Mouse (Mus musculus) limb, embryonic 10.5 days (tissue): ENCODE results near the gene Ccdc188. TPM values are rescaled to one million over a fixed set of nuclear protein-coding genes. Genes with fewer than 3 reads are reported as not detected.
A peak's percentile ranks its signal among the peaks of the same experiment; 100 is the strongest.
"Not testable (repeated sequence)": the region's sequence is repeated elsewhere in the genome, so short reads cannot be mapped to it uniquely, and the experiment has no call there.

ENCODE experiments used
- DNase-seq: peaks from one replicate; pipeline ENCODE4 v3.0.0-alpha.2; 2017; ENCODE audit warnings: low spot score
- H3K27ac ChIP-seq: fragments of 300-500 bp; sonication (generic); 2 replicates; pipeline ENCODE4 v1.5.1; 2016; ENCODE audit warnings: mild to moderate bottlenecking
- H3K27me3 ChIP-seq: fragments of 300-500 bp; sonication (generic); 2 replicates; pipeline ENCODE4 v1.6.1; 2016; ENCODE audit warnings: low read depth, mild to moderate bottlenecking; ENCODE audit not compliant: poor library complexity, severe bottlenecking
- H3K36me3 ChIP-seq: fragments of 300-500 bp; sonication (generic); 2 replicates; pipeline ENCODE4 v1.6.1; 2016; ENCODE audit warnings: mild to moderate bottlenecking, moderate library complexity
- H3K4me1 ChIP-seq: fragments of 300-500 bp; sonication (generic); 2 replicates; pipeline ENCODE4 v1.6.1; 2016
- H3K4me3 ChIP-seq: fragments of 300-500 bp; sonication (generic); 2 replicates; pipeline ENCODE4 v1.5.1; 2016; ENCODE audit warnings: mild to moderate bottlenecking, moderate library complexity
- H3K9me3 ChIP-seq: fragments of 300-500 bp; sonication (generic); replicated peaks from 2 replicates; pipeline ENCODE4 v1.6.1; 2016; ENCODE audit warnings: mild to moderate bottlenecking
- WGBS: fragments of 180-500 bp; shearing (Covaris S2); methylation state at CpG from one replicate; pipeline ENCODE4 v1.1.7; 2016; 5-methylcytosine and 5-hydroxymethylcytosine counted together
- polyA plus RNA-seq: library from polyadenylated mRNA; unstranded; fragments of >200 nt; fragmentation: Nextera tagmentation; extraction: Ambion mirVana; gene quantifications from 2 replicates; pipeline ENCODE4 v1.2.1, GENCODE M21; 2016

Ccdc188 gene
- polyA plus RNA-seq, 1 experiment from 2014 or later = not detected

DNA sequence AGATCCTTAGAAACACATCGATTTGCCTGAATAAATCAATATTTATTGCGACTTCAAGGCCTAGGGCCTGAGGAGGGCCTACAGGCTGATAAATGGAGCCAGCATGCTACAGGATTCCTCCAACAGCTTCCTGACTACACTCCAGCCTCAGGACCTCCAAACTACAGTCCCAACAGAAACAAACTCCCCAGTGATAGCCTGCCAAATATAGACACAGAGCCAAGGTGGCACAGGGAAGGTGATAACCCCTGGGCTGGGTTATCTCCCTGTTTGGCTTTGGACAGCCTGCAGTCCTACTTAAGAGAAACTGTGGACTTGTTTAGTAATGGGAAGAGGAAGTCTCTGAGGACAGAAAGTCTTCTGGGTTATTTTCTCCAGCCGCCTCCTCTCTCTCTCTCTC lies 30.5 kb upstream of the Ccdc188 start:
- no peaks in the 10 kb centered on the region for H3K9me3 ChIP-seq
- H3K36me3 ChIP-seq = no peaks in the 10 kb centered on the region
- peak overlapping the region; percentile 85 for H3K27ac ChIP-seq
- WGBS = 94% methylated on average over 3 of the region's 3 CpGs
- H3K4me3 ChIP-seq = no peak overlapping the region
- DNase-seq = no peak
- H3K4me1 ChIP-seq = peaks cover 57% of the 10 kb centered on the region
- H3K27me3 ChIP-seq = peaks cover 27% of the 10 kb centered on the region

DNA sequence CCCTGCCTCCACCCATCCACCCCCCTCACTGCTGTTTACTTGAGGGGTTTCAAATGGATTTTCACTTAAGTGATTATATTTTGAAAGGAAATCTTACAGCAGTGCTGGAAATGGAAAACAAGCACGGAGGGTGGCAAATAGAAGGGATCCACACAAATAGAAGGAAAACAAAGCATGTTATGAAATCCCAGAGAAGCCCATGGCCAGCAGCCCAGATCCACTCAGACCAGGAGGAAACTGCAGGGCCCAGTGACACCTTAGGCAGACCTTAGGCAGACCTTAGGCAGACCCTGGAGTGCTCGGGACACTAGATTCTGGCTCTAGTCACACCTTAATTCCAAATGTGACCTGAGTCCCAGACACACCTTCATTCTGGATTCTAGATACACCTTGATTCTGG lies 26.7 kb upstream of the Ccdc188 start:
- WGBS = 86% methylated on average over 2 of the region's 2 CpGs
- Histone ChIP-seq H3K27ac (no peak overlapping the region), H3K4me3 (no peak overlapping the region), H3K9me3 (no peaks in the 10 kb centered on the region), H3K27me3 (peaks cover 41% of the 10 kb centered on the region), H3K4me1 (peaks cover 48% of the 10 kb centered on the region), H3K36me3 (no peaks in the 10 kb centered on the region)
- DNase-seq = no peak

DNA sequence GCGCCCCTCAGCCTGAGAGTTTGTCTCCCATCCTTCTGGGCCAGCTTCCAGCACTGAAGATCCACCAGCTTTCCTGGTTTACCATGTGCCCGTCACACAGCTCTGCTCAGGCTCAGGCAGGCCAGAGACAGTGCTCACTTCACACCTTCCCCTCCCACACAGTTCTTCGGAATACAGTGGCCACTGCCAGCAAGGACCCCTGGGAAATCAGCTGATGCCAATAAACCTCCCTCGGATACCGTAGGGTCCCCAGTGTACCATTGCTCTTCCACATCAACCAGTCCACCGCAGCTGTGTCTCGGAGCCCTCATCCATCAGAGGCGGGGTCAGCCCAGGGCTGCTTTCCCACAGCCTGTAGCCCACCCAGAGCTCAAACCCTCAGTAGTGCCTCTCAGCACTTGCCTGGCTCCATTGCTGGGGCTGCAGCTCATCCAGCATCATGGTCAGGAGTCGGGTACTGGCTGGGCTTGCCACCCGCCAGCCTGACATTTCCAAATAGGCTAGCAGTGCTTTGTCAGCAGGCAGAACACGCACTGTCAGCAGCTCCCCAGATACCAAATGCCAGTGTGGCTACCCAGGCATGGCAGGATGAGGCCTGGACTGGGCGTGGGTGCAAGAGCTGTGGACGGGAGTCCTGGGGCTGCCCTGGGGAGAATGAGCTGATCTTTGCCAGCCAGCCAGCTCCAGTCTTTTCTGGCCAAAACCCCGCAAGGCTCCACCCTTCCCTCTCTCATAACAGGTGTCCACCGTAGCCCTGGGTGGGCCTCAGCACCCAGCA lies 23.3 kb upstream of the Ccdc188 start:
- Histone ChIP-seq H3K4me1 (peaks cover 65% of the 10 kb centered on the region), H3K9me3 (no peaks in the 10 kb centered on the region), H3K4me3 (no peak overlapping the region), H3K27ac (peak overlapping the region; percentile 61; the same call in 1 of the 2 replicates), H3K27me3 (peaks cover 63% of the 10 kb centered on the region), H3K36me3 (no peaks in the 10 kb centered on the region)
- DNase-seq = no peak
- WGBS = 59% methylated on average over 15 of the region's 15 CpGs

DNA sequence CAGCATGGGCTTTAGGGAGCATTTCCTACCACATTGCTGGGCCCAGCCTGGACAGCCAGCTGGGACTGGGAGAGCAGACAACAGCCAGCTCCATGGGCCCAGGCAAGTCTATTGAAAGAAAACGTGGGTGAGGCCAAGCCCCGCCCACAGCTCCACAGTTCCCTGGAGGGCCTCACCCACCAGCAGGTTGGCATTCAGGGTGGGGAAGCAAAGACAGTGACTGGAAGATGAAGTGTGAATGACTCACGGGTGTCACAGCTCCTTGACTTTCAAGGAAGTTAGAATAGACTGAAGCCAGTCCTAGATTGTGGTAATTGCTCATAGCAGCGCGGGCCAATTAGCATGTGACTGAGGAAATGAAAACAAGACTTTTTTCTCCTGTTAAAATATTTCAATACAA lies 22.6 kb upstream of the Ccdc188 start:
- H3K27ac ChIP-seq = peak overlapping the region; percentile 61; the same call in 1 of the 2 replicates
- peaks cover 68% of the 10 kb centered on the region for H3K4me1 ChIP-seq
- no peaks in the 10 kb centered on the region for H3K9me3 ChIP-seq
- no peaks in the 10 kb centered on the region for H3K36me3 ChIP-seq
- peaks cover 63% of the 10 kb centered on the region for H3K27me3 ChIP-seq
- no peak for DNase-seq
- 56% methylated on average over 5 of the region's 5 CpGs for WGBS
- no peak overlapping the region for H3K4me3 ChIP-seq

DNA sequence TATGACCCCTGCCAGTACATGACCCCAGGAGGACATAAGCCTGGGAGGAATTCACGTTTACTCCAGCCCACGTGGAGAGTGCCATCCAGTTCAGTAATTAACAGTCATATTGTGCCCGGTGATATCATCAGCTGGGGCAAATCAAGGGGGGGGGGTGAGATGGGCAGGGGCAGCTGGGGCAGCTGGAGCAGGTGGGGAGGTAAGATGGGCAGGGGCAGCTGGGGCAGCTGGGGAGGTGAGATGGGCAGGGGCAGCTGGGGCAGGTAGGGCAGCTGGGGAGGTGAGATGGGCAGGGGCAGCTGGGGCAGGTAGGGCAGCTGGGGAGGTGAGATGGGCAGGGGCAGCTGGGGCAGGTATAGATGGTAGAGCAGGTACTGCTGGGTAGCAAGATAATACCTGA lies 22.1 kb upstream of the Ccdc188 start:
- H3K27me3 ChIP-seq = peaks cover 65% of the 10 kb centered on the region
- DNase-seq, H3K27ac ChIP-seq, H3K36me3 ChIP-seq, H3K4me3 ChIP-seq, H3K9me3 ChIP-seq: not testable (repeated sequence)
- WGBS = 61% methylated on average over 3 of the region's 3 CpGs
- peaks cover 73% of the 10 kb centered on the region for H3K4me1 ChIP-seq

DNA sequence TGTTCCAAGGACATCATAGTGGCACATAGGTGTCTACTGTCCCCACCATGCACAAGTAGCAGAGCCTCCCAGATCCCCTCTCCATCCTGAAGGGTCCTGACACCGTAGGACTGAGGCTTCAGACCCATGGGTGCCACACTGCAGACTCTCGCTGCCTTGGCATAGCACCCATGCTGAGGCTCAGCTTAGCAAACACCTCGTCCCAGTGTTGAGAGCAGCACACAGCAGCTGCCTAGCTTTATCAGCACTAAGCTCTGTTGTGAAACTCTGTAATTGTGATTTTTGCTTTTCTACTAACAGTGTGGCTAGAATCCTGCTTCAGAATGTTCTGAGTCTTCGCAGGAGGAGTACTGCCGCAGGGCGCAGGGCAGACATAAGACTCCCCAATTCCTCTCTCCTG lies 19.8 kb upstream of the Ccdc188 start:
- WGBS = 86% methylated on average over 6 of the region's 6 CpGs
- Histone ChIP-seq H3K4me1 (peaks cover 94% of the 10 kb centered on the region), H3K4me3 (no peak overlapping the region), H3K9me3 (no peaks in the 10 kb centered on the region), H3K27me3 (peaks cover 61% of the 10 kb centered on the region), H3K36me3 (no peaks in the 10 kb centered on the region), H3K27ac (peak overlapping the region; percentile 61)
- no peak for DNase-seq

DNA sequence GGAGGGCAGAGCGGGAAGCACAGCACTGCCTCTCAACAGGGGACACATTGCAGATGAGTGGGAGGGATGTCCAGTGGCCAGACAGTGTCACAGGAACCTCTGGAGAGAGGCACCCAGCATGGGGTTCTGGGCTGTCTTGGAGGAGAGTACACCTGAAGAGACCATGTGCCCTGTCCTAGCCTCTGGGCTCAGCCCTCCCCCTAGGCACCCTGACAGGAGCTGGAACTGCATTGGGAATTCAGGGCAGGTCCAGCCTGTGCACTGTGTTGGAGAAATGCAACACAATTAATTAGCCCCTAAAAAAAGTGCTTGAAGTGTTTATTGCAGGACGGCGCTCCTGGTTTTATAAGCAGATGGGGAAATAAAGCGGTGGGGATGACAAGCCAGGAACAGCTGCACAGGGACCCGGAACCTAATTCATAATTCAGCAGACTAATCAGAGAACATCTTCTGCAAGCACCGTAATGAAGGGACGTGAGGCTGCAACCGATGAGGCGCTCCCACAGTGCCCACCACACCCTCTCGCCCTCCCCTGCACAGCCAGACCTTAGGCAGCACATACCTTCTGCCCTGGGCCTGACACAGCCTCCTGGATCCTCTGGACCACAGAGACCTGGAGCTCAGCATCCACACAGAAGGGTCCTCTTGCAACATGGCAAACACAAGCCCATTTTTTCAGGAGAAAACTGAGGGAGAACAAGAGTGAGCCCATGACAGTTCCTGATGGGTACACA lies 19.1 kb upstream of the Ccdc188 start:
- Histone ChIP-seq H3K4me3 (peak overlapping the region; percentile 2; the same call in 1 of the 2 replicates), H3K27me3 (peaks cover 59% of the 10 kb centered on the region), H3K4me1 (peaks cover 95% of the 10 kb centered on the region), H3K36me3 (no peaks in the 10 kb centered on the region), H3K27ac (peak overlapping the region; percentile 82), H3K9me3 (no peaks in the 10 kb centered on the region)
- WGBS = 60% methylated on average over 10 of the region's 10 CpGs
- DNase-seq = no peak

DNA sequence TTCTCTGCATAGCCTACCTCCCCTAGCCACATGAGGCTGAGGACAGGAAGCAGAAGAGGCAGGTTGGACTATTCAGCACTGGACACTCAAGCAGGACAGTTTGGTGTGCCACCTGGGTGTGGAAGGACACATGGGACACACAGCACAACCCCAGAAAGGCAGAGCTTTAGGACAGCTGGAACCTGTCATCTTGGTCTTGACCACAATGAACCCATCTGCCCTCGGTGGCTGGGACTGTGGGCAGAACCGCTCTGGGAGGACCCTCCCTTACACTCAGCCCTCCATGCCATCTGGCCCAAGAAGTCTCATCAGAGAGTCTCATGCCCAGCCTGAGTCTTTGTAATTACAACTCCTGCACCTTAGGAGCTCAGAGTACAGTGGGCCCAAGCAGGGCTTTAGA lies 17.6 kb upstream of the Ccdc188 start:
- peaks cover 95% of the 10 kb centered on the region for H3K4me1 ChIP-seq
- no peaks in the 10 kb centered on the region for H3K36me3 ChIP-seq
- H3K27ac ChIP-seq = peak overlapping the region; percentile 82
- DNase-seq = no peak
- H3K4me3 ChIP-seq = no peak overlapping the region
- WGBS = 88% methylated on average over 2 of the region's 2 CpGs
- H3K27me3 ChIP-seq = peaks cover 46% of the 10 kb centered on the region
- H3K9me3 ChIP-seq = no peaks in the 10 kb centered on the region

DNA sequence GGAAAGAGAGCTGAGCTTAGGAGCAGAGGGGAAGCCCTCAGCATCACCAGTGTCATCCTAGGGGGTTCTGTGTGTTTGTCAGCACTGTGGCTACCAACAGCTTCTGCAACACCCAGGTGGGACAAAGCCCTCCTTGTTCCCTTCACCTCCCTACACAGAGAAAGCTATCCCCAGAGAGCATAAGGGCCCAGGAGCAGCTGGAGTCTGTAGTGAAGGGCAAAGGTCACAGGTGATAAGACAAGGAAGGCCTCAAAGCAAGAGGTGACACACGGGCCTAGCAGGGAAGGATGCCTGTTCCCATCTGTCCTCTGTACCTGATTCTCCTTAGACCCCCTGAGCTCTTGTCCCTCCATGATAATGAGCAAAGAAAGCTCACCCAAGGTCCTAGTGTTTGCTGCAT lies 16.1 kb upstream of the Ccdc188 start:
- Histone ChIP-seq H3K27me3 (peaks cover 44% of the 10 kb centered on the region), H3K36me3 (no peaks in the 10 kb centered on the region), H3K4me1 (peaks cover 87% of the 10 kb centered on the region), H3K4me3 (no peak overlapping the region), H3K9me3 (no peaks in the 10 kb centered on the region), H3K27ac (peak overlapping the region; percentile 82)
- DNase-seq = no peak
- 35% methylated on average over 1 of the region's 1 CpGs for WGBS

DNA sequence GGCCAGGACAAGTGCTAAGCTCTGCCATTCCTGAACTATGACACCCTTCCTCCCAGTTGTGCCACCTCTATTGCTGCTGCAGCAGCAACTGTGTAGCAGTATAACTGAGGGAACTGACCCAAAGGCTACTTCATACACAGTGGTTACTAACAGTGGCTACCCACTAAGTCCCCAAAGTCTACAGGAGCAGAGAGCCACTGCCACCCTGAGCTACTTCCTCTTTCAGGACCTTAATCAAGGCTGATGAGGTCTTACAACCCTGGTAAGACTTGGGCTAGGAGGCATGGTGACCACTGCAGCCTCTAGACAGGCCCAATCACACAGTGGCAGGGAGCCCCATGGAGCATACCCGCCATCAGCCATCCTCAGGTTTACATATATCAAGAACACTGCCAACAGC lies 15.6 kb upstream of the Ccdc188 start:
- DNase-seq = no peak
- WGBS = 92% methylated on average over 1 of the region's 1 CpGs
- Histone ChIP-seq H3K4me3 (no peak overlapping the region), H3K27ac (peak overlapping the region; percentile 82; the same call in 1 of the 2 replicates), H3K27me3 (peaks cover 48% of the 10 kb centered on the region), H3K9me3 (no peaks in the 10 kb centered on the region), H3K4me1 (peaks cover 82% of the 10 kb centered on the region), H3K36me3 (no peaks in the 10 kb centered on the region)

DNA sequence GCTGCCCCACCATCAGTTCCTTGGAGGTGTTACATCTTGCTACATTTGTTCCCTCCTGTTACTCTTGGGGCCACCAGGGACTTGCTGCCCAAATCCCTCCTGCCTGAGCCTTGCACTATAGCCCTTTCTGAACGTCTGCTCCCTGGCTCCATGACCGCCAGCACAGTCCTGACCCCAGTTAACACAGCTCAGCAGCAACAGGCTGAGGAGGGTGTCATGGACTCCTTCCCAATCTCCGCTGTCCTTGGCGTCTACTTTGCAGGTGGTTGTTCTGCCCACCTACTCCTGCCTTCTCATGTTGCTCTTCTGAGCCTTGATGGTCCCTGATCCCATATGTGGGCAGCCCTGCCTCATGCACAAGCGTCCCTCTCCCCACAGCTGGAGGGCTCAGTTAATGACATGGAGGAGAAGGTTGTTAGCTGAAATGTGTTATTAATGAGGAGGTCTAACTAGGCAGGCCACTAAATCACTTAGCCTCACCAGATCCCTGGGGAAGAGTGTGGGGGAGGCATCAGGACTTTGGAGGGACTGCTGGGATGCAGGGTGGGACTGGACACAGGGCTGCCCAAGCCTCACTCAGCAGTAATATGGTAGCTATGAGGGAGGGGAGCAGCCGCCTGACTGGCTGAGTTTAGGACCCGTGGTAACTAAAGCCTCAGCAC lies 14.1 kb upstream of the Ccdc188 start:
- H3K27me3 ChIP-seq = peaks cover 47% of the 10 kb centered on the region
- peak; percentile 73 for DNase-seq
- H3K27ac ChIP-seq = peak overlapping the region; percentile 70
- H3K36me3 ChIP-seq = no peaks in the 10 kb centered on the region
- 0 out of 2 replicates have a peak overlapping the region, but pooled peaks have one; percentile 9 for H3K4me3 ChIP-seq
- H3K4me1 ChIP-seq = peaks cover 67% of the 10 kb centered on the region
- WGBS = 17% methylated on average over 7 of the region's 7 CpGs
- no peaks in the 10 kb centered on the region for H3K9me3 ChIP-seq

DNA sequence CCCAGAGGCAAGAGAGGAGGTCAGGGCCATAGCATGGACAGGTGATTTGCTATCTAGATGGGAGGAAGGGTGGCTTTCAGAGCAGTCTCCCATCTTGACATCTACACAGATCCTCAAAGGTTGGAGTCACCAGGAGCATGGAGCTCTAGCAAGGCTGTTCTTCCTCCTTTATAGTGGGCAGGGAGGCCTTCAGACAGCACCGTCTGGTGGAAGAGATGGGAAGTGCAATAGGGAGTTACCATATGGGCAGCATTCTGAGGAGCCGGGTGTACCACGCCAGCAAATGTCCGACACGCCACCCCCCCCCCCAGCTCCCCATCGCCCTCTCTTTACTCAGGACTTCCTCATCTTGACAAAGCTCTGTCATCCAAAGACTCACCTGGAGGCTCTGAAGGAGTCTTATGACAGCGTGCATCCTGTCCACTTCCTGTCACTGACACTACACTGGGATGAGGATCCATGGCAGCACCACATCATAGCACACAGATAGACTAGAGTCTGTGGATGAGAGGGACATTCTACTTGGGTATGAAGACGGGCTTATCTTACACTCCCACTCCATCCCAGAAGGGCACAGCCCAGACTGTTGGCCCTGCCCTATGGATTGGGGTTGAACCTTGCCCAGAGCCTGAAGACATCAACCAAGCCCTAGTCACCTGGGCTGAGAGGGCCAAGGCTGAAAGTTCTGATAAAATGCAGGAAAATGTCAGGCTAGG lies 6.8 kb upstream of the Ccdc188 start:
- peak; percentile 78 for DNase-seq
- H3K27me3 ChIP-seq = peaks cover 48% of the 10 kb centered on the region

More for the DNA sequence above, 6.8 kb upstream of the Ccdc188 start:
- Histone ChIP-seq H3K27ac (peak overlapping the region; percentile 7; the same call in 1 of the 2 replicates), H3K9me3 (no peaks in the 10 kb centered on the region), H3K4me1 (peaks cover 26% of the 10 kb centered on the region), H3K4me3 (no peak overlapping the region), H3K36me3 (no peaks in the 10 kb centered on the region)
- 23% methylated on average over 8 of the region's 8 CpGs for WGBS
